Mouse (Mus musculus) brain, embryonic 14.5 days (tissue): ENCODE results near the gene Cdca7. TPM values are rescaled to one million over a fixed set of nuclear protein-coding genes. Genes with fewer than 3 reads are reported as not detected.

Experiments
- DNase-seq: peaks from one replicate; pipeline ENCODE4 v3.0.0-alpha.2; 2011; ENCODE audit warnings: low read depth
- CTCF ChIP-seq: fragments of 200-500 bp; IDR thresholded peaks from 2 replicates; pipeline ENCODE4 v1.5.1; 2012; ENCODE audit warnings: inconsistent platforms, mild to moderate bottlenecking, moderate library complexity, borderline replicate concordance; ENCODE audit not compliant: insufficient read depth, insufficient read length; ENCODE audit errors: extremely low read depth
- POLR2A ChIP-seq: fragments of 200-500 bp; IDR thresholded peaks from 2 replicates; pipeline ENCODE4 v1.6.1; 2012; ENCODE audit warnings: mild to moderate bottlenecking, inconsistent platforms, borderline replicate concordance; ENCODE audit not compliant: poor library complexity, insufficient read depth, insufficient read length, severe bottlenecking; ENCODE audit errors: extremely low read depth
- polyA plus RNA-seq: library from polyadenylated mRNA; depleted of rRNA; stranded (reverse); fragments of >200 nt; gene quantifications from 2 replicates; pipeline ENCODE4 v1.2.3, GENCODE M21; 2012

The Cdca7 gene
- polyA plus RNA-seq, 1 experiment: 48.7 TPM

DNA sequence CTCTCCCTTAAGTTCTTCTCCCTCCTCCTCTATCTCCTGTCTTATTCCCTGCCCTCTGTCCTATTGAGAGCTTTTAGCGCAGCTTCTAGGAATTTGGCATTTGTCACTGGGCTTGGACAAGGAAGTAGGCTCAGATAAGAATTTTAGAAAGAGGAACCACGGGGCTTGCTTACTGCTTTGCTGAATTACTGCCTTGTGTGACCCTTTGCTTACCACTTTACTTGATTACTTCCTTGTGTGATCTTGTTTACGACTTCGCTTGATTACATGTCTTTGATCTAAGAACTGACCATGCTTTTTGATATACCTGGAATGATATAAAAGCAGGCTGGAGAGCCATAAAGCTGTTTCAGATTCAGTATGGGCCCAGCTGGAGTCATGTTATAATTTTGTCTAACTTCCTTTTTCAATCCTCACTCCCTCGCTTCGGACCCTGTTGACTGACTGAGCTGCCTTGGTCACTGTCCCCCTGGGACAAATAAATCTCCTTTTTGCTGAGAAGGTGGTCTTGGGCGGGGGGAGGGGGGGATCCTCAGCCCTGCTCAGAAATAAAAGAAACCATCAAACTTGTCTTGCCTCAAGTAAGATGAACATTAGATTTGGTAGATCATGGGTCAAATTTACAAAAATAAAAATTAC is 11.5 kb upstream of the Cdca7 start:
- no peak for DNase-seq
- TF ChIP-seq POLR2A: no peak
- no peak for TF ChIP-seq CTCF

DNA sequence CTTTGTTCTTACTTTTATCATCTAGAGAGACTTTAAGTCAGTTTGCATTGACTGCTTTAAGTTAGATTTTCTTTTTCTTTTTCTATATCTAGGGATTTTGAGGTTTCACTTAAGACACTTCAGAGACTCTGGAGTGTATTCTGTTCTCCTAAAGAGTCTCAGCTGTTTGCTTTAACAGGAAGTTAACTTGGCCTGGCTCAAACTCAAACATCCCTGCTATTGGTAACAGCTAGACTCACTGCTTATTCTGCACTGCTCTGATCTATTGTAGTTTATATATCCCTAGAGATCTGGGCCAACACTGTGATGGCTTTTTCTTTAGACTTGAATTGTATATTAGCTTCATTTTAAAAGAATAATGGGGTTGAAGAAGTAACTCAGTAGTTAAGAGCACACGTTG is 8.4 kb upstream of the Cdca7 start:
- DNase-seq: no peak
- TF ChIP-seq POLR2A (no peak), CTCF (no peak)

DNA sequence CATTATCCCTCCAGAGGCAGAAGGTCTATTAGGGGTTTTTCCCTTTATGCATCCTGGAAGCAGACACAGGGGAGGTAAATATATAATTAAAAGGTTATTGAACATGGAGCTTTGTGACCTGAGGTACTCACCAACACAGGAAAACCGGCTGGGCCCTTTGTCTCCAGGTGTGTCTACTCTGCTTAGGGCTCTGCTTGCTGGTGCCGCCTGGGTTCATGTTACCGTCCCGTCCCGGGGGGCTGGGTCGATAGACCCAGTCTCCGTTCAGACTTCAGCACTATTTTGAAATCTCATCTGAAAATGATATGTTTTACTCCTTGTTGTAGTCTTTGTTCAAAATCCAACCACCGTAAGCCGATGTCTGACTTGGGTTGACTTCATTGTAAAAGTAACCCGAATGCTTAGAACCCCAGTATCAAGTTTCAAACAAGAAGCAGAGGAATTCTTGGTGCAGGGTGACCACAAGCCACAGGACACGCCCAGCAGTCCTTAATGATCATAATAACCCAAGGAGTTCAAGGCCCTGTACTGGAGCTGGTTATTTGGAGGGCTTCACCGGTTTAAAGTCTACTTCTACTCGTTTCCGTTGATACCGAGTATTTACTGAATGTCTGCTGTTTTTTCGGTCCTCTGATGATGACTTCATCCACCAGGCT is 4.4 kb upstream of the Cdca7 start:
- TF ChIP-seq POLR2A: no peak
- no peak for TF ChIP-seq CTCF
- DNase-seq: no peak

DNA sequence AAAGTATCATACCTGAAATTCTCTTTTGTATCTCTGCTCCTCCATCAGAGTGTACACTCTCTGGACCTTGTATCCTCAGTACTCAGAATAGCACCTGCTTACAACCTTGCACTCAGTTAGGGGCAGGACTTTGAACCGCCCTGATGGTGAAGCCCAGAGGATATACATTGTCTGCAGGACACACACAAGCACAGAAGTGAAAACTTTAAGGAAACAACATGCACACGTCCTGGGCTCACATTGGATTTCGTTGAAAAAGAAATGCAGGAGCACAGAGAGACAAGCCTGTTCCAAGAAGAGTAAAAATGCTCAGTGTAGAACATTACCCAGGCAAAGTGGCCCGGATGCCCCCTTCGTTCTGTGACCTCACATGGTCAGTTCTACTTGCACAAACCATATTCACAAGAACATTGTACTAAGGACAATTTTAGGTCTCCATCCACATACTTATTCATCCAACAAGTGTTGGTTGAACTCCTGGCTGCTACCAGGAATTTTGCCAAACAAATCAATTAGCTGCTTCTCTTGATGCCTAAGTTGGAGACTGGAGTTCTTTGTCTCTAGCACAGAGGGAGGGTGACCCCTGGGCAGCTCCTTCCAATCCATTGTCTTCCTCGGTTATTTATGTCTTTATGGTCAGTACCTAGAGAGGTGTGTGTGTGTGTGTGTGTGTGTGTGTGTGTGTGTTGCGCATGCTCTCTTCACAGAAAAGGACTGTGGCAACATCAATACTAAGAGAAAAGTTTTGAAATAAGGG is 1.2 kb upstream of the Cdca7 start:
- DNase-seq: peak; percentile 77
- TF ChIP-seq CTCF (no peak), POLR2A (no peak)

DNA sequence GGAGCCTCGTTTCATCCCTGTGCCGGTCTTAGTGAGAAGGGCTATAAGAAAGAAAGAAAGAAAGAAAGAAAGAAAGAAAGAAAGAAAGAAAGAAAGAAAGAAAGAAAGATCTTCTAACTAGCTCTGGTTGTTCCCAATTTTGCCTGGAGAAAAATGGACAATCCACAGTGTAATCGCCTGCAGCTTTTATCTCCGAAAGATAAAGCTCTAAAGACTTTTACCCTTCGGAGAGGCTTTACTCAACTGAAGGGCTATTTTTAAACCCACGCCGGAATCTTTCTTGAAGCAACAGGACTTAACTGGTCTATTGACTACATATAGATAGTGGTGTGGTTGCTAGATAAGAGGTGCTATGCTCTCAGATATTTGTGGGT is 549 bp upstream of the Cdca7 start:
- no peak for DNase-seq
- no peak for TF ChIP-seq POLR2A
- no peak for TF ChIP-seq CTCF

DNA sequence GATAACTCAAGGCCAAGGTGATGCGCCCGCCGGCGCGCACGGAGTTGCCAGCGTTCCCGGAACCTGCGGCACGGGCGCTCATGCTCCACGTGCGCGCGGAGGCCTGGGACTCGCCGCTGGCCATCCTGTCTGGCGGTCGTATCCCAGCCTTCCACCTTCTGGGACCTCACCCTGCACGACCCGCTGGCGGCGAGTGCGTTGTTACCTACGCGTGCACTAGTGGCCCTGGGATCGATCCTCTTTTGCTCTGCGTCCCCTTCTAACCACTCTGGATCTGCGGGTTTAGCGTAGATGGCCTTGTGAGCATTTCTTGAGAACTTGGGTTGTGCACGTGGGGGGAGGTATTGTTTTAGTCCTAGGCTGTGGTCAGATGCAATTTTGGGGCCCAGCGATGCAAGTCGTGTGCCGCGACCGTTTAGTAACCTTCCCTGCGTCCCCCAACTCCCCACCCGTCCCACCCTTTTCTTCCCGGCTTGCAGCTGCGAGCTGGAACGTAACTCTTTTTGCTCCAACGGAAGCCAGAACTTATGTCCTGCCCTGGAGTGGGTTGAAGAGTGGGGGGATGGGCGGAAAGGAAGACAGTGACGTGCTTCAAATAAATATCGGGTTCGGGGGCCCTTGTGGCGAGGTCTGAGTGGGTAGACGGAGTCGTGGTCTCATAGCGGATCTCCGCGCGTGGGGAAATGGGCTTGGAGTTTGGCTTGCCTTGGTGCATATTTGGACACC is 690 bp downstream of the Cdca7 start:
- peak; percentile 80 for DNase-seq
- no peak for TF ChIP-seq POLR2A
- TF ChIP-seq CTCF: no peak

DNA sequence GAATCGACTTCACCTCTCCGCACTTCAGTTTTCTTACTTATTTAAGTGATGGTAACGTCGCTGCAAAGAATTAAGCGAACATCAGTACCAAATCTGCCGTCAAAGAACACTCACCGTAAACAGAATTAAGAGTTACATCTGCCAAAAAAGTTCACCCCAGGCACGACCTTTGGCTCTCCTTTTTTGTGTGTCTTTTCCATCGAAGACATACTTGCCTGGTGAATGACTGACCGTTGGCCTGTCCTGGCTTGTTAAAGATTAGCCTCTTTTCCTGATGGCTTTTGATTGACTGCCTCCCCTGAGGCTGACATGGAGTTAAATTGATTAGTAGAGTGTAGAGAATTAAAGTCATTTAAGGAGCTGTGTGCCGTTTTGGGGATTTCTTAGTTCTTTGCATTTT is 1.3 kb downstream of the Cdca7 start:
- DNase-seq: no peak
- no peak for TF ChIP-seq POLR2A
- TF ChIP-seq CTCF: no peak

DNA sequence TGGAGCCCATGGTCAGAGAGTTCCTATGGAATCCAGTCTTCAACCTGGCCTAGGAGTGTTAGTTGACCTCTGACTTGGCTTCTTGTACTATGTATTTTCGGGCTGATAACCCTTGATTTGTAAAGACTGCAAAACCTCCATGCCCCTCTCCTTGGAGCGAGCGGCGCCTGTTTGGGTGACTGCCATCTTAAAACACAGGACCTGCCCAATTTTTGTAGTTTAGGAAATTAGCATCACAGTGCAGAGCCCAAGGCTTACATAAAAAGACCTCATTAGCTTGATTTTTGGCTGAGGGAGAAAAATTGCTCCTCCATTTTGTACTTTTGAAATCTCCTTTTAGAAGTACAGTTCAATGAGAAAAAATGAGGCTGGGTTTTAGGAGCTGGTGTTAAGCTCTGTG is 2.2 kb downstream of the Cdca7 start:
- TF ChIP-seq POLR2A (no peak), CTCF (no peak)
- DNase-seq: peak; percentile 84

DNA sequence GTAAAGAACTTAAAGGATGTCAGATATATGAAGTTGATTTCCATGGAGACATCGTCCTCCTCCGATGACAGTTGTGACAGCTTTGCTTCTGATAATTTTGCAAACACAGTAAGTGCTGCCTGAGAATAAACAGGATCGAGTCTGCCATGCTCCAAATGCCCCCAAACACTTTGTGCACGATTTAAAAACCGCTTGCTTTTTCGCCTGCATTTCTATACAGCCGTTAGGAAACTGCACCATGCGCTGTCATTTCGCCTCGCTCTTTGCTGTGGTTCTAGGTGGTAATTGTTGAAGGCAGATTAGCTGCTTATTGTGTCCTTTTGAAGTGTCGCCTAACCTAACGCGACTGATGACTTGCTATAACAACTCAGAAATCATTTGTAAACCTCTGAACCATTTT is 3.0 kb downstream of the Cdca7 start:
- DNase-seq: peak; percentile 61
- no peak for TF ChIP-seq POLR2A
- TF ChIP-seq CTCF: no peak

DNA sequence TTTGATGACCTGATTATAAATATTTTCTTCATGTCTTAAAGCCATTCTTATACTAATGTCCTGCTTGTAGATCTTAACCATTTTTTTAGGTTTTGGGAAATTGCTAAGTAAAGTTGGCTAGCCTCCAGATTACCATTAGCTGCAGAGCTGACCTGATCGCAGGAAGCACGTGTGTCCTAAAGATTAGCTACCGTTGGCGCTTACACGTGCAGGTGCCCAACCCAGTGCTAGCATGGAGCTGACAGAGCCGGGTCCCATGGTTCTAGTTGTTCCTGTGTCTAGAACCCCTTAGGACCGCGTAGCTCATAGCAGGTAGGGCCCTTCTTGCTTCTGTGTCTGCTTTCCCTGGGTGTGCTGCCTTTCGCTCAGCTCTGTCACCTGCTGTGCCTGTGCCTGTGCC is 3.9 kb downstream of the Cdca7 start:
- peak; percentile 19 for DNase-seq
- no peak for TF ChIP-seq POLR2A
- TF ChIP-seq CTCF: no peak

DNA sequence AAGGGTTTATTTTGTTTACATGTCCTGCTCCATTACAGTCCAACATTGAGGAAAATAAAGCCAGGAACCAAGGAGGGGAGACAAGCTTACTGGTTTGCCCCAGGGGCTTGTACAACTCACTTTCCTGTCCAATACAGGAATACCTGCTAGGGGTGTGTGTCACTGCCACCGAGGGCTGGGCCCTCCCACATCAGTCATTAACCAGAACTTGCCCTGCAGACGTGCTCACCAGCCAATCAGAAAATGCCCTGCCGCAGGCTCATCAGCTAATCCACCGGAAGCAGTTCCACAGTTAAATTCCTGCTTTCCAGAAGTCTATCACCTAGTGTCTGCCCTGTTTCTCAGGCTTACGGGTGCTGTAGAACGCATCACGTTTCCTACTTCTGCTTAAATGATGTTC is 15.7 kb downstream of the Cdca7 start:
- TF ChIP-seq POLR2A (no peak), CTCF (no peak)
- DNase-seq: no peak
